In the genomic region with DNA sequence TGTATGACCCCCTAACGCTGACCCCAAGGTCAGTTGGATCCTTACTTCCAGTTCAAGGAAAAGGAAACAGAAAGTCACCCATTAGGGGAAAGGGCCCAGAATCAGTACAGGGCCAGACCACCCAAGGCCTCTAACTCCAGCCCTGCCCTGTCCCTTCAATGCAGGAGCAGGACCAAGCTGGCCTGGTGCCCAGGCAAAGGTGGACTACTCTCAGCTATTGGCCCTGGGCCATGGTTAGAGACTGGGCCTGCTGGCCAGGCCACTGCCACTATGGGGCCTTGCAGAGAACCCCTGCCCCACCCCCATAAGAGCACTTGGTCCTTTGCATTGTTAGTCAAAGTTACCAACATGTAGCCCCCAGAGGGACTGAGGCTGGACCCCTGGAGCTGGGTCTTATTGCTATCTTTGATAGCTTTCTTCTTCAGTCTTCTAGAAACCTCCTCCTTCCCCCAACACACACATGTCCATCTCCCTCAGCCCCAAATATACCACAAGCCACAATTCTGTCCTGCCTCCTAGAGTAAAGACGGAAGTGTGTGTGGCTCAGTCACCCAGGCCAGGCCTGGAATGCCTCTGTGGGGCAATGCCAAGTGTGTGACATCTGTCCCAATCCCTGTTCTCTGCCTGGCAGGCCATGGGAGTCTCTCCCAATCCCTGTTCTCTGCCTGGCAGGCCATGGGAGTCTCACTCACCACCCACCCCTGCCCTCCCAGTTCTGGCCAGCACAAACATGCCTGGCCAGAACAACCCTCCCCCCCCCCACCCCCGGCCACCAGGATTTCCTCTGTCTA, we compare ENCODE assay signal across 9 mouse cellular contexts. TPM values are rescaled to one million over a fixed set of nuclear protein-coding genes. Genes with fewer than 3 reads are reported as not detected.
DNase-seq lines count a peak whose midpoint lies in the region; ATAC-seq lines count a peak whose summit lies in the region.
"Had no signal": no experiment of that assay in that cellular context is flagged by ENCODE, and none has a peak within 500 bp of the region (broad histone marks: within the 10 kb centered on the region; RNA-seq: fewer than 3 reads in every experiment).

No protein-coding gene starts in this region.

- no peak overlapping the region for H3K9ac ChIP-seq in kidney, embryonic 15.5 days

- H3K4me1 ChIP-seq in kidney, embryonic 15.5 days: no peaks in the 10 kb centered on the region
- peaks cover 10% of the 10 kb centered on the region; the same call in 1 of the 2 replicates for H3K4me1 ChIP-seq in embryonic facial prominence, embryonic 10.5 days

- no peaks in the 10 kb centered on the region for H3K9me3 ChIP-seq in kidney, embryonic 15.5 days (replicated peaks)
- no peaks in the 10 kb centered on the region for H3K9me3 ChIP-seq in embryonic facial prominence, embryonic 10.5 days

- no peaks in the 10 kb centered on the region for H3K27me3 ChIP-seq in kidney, embryonic 15.5 days
- H3K27me3 ChIP-seq in embryonic facial prominence, embryonic 10.5 days (replicated peaks; ENCODE audit: low read depth, poor library complexity, severe bottlenecking): no peaks in the 10 kb centered on the region

- WGBS in kidney, embryonic 15.5 days: 88% methylated on average over 3 of the region's 3 CpGs
- 88% methylated on average over 3 of the region's 3 CpGs for WGBS in embryonic facial prominence, embryonic 10.5 days

- no peak for ATAC-seq in kidney, embryonic 15.5 days (replicated peaks; ENCODE audit: low FRiP score)

- H3K27ac ChIP-seq in kidney, embryonic 15.5 days: no peak overlapping the region
- H3K27ac ChIP-seq in embryonic facial prominence, embryonic 10.5 days (replicated peaks): no peak overlapping the region

- H3K4me3 ChIP-seq in kidney, embryonic 15.5 days (replicated peaks): no peak overlapping the region
- H3K4me3 ChIP-seq in embryonic facial prominence, embryonic 10.5 days: no peak overlapping the region

- no peak overlapping the region for H3K4me2 ChIP-seq in kidney, embryonic 15.5 days

- 0 out of 2 replicates have a peak, but pooled peaks cover 6% of the 10 kb centered on the region for H3K36me3 ChIP-seq in kidney, embryonic 15.5 days
- peaks cover 15% of the 10 kb centered on the region; the same call in 1 of the 2 replicates for H3K36me3 ChIP-seq in embryonic facial prominence, embryonic 10.5 days (replicated peaks)

- peak; percentile 85 for DNase-seq in kidney, adult 18-20 months
- DNase-seq in adrenal gland, adult 2 months: peak; percentile 77
- peak; percentile 74 to 89 for DNase-seq in cerebellum, postnatal 25 days
- peak; percentile 89 to 94 for DNase-seq in kidney, postnatal 36 days
- no peak for DNase-seq in embryonic facial prominence, embryonic 10.5 days (ENCODE audit: low spot score)
- DNase-seq in spleen, adult 12 weeks (ENCODE audit: low spot score): no peak
- DNase-seq in thymus, postnatal 10 days (ENCODE audit: low spot score in 2 of 2): no peak
- DNase-seq: embryo, embryonic 11 days had no signal

RNA-seq across cellular contexts. Expression of a gene that starts 33.3 kb away (rescaled TPM):
- 0.63 and 0.81 TPM in 2 replicates for polyA plus RNA-seq in kidney, embryonic 15.5 days (2015; fragmentation: Nextera tagmentation; extraction: Ambion mirVana)
- total RNA-seq in adrenal gland, adult 2 months (2021): 10 to 100 TPM; 13.7 to 21.8 TPM
- polyA plus RNA-seq in adrenal gland, adult 2 months (2012; rRNA removed): 12.8 and 13.0 TPM in 2 replicates
- polyA plus RNA-seq in embryonic facial prominence, embryonic 10.5 days (2016; fragmentation: Nextera tagmentation; extraction: Ambion mirVana): 0.65 and 0.80 TPM in 2 replicates

Comparison
In these comparisons a context has a peak if more than half of its experiments do, and no peak if none do; other contexts are left out.
1. DNase-seq: peak in kidney, adult 18-20 months (single experiment), adrenal gland, adult 2 months (single experiment), cerebellum, postnatal 25 days (2 of 2) and kidney, postnatal 36 days (2 of 2); none in embryonic facial prominence, embryonic 10.5 days (single experiment), spleen, adult 12 weeks (single experiment) and thymus, postnatal 10 days (0 of 2).